Mouse (Mus musculus): ENCODE data around the gene Bfsp2. TPM values are rescaled to one million over a fixed set of nuclear protein-coding genes. Genes with fewer than 3 reads are reported as not detected.

Bfsp2 gene
- polyA plus RNA-seq, 1 experiment from 2014 or later, result 0.65 TPM

DNA sequence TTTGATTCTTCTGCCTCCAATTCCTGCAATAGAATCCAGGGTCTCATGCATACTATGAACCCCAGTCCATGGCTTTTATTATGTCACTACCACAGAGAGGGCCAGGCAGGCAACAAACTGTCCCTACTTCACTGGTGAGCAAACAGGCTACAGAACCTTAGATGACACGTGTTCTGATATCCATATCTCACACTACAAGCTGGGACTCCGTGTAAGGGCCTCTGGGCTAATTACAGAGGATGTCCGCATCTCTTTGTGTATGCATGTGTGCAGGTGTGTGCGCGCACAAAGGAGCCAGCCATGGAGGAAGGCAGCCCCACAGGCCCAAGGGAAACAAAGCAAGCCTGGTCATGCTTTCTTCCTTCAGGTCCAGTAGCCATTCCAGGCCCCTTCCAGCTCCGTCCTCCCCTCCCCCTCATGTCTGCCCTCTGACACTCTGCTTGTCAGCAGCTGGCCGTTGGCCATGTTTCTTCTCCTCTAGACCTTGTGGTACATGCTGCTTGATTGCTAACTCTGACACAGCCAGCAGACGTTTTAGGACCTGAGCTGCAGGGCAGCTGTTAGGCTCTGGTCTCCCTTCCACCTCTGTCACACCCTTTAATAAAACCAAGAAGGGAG lies 492 bp upstream of the Bfsp2 start:
- Histone ChIP-seq H3K9ac (no peak overlapping the region), H3K4me1 (replicated peaks) (peaks cover 14% of the 10 kb centered on the region), H3K36me3 (no peaks in the 10 kb centered on the region), H3K4me2 (no peak overlapping the region), H3K27me3 (no peaks in the 10 kb centered on the region), H3K27ac (no peak overlapping the region), H3K4me3 (replicated peaks) (no peak overlapping the region), H3K9me3 (replicated peaks) (no peaks in the 10 kb centered on the region)
- ATAC-seq (ENCODE audit: low read depth), result no peak
- no peak for DNase-seq
- WGBS (ENCODE audit: insufficient replicate concordance), result 52% methylated on average over 8 of the region's 8 CpGs

DNA sequence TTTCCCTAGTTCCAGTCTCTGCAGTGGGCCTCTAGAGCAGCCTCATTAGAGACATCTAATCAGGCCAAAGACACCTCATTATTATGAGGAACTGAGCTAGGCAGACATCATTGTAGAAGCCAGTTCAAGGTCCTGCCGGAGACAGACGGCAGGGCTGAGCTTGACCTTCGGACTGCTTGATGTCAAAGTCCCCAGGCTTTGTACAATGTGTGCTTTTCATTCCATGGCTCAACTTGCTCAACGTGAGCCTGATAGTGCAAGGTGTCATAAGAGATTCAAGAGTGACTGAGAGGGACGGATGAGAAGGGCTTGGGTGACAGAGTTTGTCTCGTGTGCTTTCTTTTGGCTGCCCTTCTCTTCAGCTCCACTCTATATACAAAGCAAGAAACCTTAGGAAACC lies 4.8 kb downstream of the Bfsp2 start:
- WGBS (ENCODE audit: insufficient replicate concordance), result 64% methylated on average over 6 of the region's 6 CpGs
- H3K4me2 ChIP-seq, result no peak overlapping the region
- no peak overlapping the region for H3K4me3 ChIP-seq (replicated peaks)
- ATAC-seq (ENCODE audit: low read depth) (peak; percentile 37), DNase-seq (no peak)
- no peaks in the 10 kb centered on the region for H3K36me3 ChIP-seq
- H3K4me1 ChIP-seq (replicated peaks), result peaks cover 17% of the 10 kb centered on the region; the same call in 1 of the 2 replicates
- no peak overlapping the region for H3K27ac ChIP-seq
- H3K9ac ChIP-seq, result no peak overlapping the region
- H3K27me3 ChIP-seq, result no peaks in the 10 kb centered on the region
- H3K9me3 ChIP-seq (replicated peaks), result no peaks in the 10 kb centered on the region

DNA sequence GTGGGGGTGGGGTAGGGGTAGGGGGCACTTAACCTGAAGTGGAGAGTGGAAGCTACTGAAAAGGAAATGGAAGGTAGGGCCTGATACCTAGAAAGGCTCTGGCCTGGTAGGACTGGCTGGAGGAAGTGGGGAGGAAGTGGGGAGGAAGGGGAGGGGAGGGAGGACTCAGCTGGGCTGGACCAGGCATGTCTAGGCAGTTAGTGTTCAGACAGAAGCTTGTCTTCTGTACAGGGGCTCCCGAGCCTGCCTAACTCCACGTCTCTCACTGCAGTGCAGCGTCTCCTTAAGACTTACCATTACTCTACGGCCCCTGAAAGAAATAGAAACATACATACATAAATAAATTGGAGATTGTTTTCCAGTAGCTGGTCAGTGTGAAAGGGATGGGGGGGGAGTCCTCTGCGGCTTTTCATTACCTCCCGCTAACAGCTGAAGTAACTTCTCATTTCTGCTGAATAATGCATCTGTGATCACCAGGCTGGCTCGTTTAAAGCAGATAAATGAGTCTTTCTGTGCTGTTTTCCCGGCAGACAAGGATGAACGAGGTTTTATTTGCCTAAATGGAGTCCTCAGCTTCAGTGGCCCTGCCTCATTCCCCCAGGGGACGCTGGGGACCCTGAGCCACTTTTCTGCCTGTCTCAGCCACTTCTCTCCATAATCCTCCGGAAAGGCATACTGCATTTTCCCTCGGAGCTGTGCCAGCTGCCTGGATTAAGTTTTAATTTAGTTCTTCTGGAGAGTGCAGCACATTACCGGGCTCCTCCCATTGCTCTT lies 6.1 kb downstream of the Bfsp2 start:
- Histone ChIP-seq H3K9ac (no peak overlapping the region), H3K4me1 (replicated peaks) (peaks cover 17% of the 10 kb centered on the region; the same call in 1 of the 2 replicates), H3K27ac (no peak overlapping the region), H3K4me2 (peak overlapping the region; percentile 30), H3K9me3 (replicated peaks) (no peaks in the 10 kb centered on the region), H3K4me3 (replicated peaks) (no peak overlapping the region), H3K27me3 (no peaks in the 10 kb centered on the region), H3K36me3 (no peaks in the 10 kb centered on the region)
- 11% methylated on average over 13 of the region's 13 CpGs for whole genome bisulfite sequencing (ENCODE audit: insufficient replicate concordance)
- DNase-seq (no peak), ATAC-seq (ENCODE audit: low read depth) (0 out of 2 replicates have a peak, but pooled peaks have one; percentile 37)

DNA sequence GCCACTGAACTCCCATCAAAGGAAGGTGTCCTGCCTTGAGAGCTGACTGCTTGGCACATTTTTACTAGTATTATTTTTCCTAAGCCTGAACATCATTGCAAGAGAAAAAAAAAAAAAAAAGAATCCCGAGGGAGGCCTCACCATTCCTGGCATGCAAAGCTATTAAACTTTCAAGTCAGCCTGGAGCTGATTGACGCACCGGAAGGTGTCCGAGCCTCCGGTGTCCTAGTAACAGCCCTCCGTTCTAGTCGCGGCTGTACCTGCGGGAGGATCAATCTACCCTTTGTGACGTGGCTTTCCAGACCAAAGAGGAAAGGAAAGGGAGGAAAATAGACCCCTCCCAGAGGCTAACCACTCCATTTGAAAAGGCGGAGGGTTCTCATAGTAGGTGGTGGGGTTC lies 8.4 kb downstream of the Bfsp2 start:
- H3K4me1 ChIP-seq (replicated peaks), result peaks cover 17% of the 10 kb centered on the region; the same call in 1 of the 2 replicates
- H3K9me3 ChIP-seq (replicated peaks), result no peaks in the 10 kb centered on the region
- no peak overlapping the region for H3K9ac ChIP-seq
- no peak overlapping the region for H3K27ac ChIP-seq
- DNase-seq (no peak), ATAC-seq (ENCODE audit: low read depth) (no peak)
- no peak overlapping the region for H3K4me3 ChIP-seq (replicated peaks)
- H3K4me2 ChIP-seq, result no peak overlapping the region
- 50% methylated on average over 11 of the region's 11 CpGs for WGBS (ENCODE audit: insufficient replicate concordance)
- no peaks in the 10 kb centered on the region for H3K27me3 ChIP-seq
- H3K36me3 ChIP-seq, result no peaks in the 10 kb centered on the region

DNA sequence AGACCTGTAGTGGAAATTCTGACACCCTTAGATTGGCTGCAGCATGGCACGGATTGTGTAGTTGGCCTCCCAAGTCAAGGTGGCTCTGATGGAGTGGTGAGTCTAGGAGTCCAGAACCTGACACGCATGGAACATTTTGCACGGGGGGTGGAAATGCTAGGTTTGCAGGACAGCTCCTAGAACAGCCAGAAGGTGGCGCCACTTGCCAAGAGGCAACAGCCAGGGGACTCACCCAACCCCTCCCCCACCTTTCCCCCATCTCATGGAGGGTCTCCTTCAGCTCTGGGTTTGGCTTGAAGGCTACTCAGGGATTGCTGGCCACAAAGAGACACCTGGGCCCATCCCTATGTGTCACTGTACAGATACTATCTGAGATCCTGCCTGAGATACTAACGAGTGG lies 10.7 kb downstream of the Bfsp2 start:
- no peaks in the 10 kb centered on the region for H3K36me3 ChIP-seq
- no peaks in the 10 kb centered on the region for H3K9me3 ChIP-seq (replicated peaks)
- H3K27ac ChIP-seq, result no peak overlapping the region
- WGBS (ENCODE audit: insufficient replicate concordance), result 49% methylated on average over 5 of the region's 5 CpGs
- H3K4me2 ChIP-seq, result no peak overlapping the region
- ATAC-seq (ENCODE audit: low read depth) (no peak), DNase-seq (no peak)
- H3K4me3 ChIP-seq (replicated peaks), result no peak overlapping the region
- peaks cover 14% of the 10 kb centered on the region; the same call in 1 of the 2 replicates for H3K4me1 ChIP-seq (replicated peaks)
- no peak overlapping the region for H3K9ac ChIP-seq
- H3K27me3 ChIP-seq, result no peaks in the 10 kb centered on the region

DNA sequence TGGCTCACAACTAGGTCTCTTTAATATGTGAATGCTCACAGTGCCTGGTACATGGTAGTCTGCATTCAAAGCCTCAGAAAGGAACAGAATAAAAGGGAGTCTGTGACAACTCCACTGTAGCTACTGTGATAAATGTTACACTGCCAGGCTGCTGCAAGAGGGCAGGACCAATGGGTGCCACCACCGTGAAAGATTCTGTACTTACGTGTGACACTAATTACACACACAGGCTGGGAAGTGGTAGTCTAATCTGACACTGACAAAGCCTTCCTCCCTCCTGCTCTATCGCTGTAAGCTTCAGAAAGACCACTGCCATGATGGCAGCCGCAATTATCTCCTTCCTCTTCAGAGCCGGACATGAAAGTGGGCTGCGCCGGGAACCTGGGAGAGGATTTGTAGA lies 11.3 kb downstream of the Bfsp2 start:
- WGBS (ENCODE audit: insufficient replicate concordance), result 52% methylated on average over 7 of the region's 7 CpGs

DNA sequence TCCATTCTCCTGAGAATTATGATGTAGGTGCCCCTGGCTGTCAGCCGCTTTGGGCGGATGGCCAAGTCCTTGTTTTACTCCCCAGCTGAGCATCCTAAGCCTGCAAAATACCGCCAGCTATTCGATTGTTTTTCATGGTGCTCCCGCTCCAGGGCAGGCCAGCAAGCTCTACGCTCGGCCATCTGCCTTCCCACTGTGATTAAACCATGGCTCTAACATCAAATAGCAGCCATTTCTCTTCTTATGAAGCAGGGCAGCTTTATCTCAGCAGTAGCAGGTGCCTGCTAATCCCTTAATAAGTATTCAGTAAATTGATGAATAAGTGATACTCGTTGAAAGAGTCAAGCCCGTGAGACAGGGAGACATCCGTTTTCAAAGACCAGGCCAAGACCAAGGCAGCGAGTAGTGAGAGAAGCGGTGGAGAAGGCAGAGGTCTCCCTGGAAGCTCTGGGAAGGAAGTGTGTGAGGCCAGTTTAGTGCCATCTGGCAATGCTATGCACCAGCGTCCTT lies 14.5 kb downstream of the Bfsp2 start:
- DNase-seq (no peak), ATAC-seq (ENCODE audit: low read depth) (no peak)
- Histone ChIP-seq H3K4me2 (no peak overlapping the region), H3K27ac (no peak overlapping the region), H3K27me3 (no peaks in the 10 kb centered on the region), H3K9me3 (replicated peaks) (no peaks in the 10 kb centered on the region), H3K4me3 (replicated peaks) (no peak overlapping the region), H3K4me1 (replicated peaks) (no peaks in the 10 kb centered on the region), H3K36me3 (no peaks in the 10 kb centered on the region), H3K9ac (no peak overlapping the region)
- WGBS (ENCODE audit: insufficient replicate concordance), result 64% methylated on average over 13 of the region's 13 CpGs

More for the DNA sequence above, 11.3 kb downstream of the Bfsp2 start:
- Histone ChIP-seq H3K4me2 (no peak overlapping the region), H3K36me3 (no peaks in the 10 kb centered on the region), H3K9me3 (replicated peaks) (no peaks in the 10 kb centered on the region), H3K4me1 (replicated peaks) (peaks cover 8% of the 10 kb centered on the region; the same call in 1 of the 2 replicates), H3K27ac (no peak overlapping the region), H3K9ac (no peak overlapping the region), H3K4me3 (replicated peaks) (no peak overlapping the region), H3K27me3 (no peaks in the 10 kb centered on the region)
- DNase-seq (no peak), ATAC-seq (ENCODE audit: low read depth) (no peak)

DNA sequence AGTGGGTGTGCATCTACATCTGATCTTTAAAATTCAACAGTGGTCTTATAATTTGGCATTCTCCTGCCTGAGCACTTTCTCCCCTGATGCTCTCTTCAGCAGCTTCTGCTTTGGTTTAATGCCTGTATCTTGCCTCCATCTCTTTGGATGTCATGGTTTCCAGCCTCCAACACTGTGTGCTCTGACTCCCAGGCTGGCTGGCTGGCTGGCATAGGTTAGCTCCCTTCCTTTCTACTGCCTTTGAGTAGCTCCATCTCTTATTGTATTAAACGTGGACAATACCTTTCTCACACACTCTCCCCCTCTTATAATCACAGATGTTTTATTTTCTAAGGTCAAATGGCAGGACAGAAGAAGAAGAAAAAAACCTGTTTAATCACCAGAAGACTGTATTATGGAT lies 14.9 kb downstream of the Bfsp2 start:
- Histone ChIP-seq H3K27me3 (no peaks in the 10 kb centered on the region), H3K36me3 (no peaks in the 10 kb centered on the region), H3K9ac (no peak overlapping the region), H3K4me1 (replicated peaks) (no peaks in the 10 kb centered on the region), H3K4me2 (no peak overlapping the region), H3K9me3 (replicated peaks) (no peaks in the 10 kb centered on the region), H3K27ac (no peak overlapping the region), H3K4me3 (replicated peaks) (no peak overlapping the region)
- DNase-seq, result no peak
- no peak for ATAC-seq (ENCODE audit: low read depth)
- WGBS (ENCODE audit: insufficient replicate concordance), result 43% methylated on average over 1 of the region's 1 CpGs

DNA sequence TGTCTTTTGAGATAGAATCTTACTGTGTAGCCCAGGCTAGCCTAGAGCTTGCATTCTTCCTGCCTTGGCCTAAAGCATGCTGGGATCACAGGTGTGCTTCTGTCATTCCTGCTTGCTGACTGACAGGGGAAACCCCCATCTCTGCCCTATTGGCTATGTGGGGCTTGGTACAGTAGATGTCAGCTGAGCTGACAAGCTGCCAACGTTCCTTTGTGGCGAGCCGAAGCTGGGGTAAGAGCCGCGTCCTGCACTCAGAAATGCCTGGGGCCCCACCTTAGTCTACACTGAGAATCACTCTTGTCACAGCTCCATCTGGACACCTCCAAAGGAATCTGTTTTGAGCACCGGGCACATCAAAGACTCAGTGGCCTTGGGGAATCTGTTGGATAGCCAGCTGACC lies 16.4 kb downstream of the Bfsp2 start:
- DNase-seq, result no peak
- Histone ChIP-seq H3K9me3 (replicated peaks) (no peaks in the 10 kb centered on the region), H3K9ac (no peak overlapping the region), H3K27me3 (no peaks in the 10 kb centered on the region), H3K4me3 (replicated peaks) (no peak overlapping the region), H3K4me2 (no peak overlapping the region), H3K27ac (no peak overlapping the region), H3K36me3 (no peaks in the 10 kb centered on the region), H3K4me1 (replicated peaks) (no peaks in the 10 kb centered on the region)
- no peak for ATAC-seq (ENCODE audit: low read depth)
- WGBS (ENCODE audit: insufficient replicate concordance), result 74% methylated on average over 6 of the region's 6 CpGs

DNA sequence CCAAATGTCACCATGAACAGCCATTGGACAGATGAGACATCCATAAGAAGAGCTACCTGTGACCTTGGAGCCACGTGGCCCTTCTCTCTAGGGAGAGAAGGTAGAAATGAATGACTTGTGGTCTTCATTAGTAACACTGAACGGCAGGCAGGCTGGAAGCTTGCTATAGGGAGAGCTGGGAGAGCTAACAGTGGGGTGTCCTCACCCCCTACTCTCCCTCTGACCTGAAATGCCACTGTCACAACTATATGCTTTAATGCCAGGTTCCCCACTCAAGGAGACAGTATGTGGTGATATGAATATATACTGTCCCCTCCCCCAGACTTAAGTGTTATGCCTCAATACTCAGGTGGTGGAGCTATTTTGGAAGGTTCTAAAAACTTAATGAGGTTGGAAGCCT lies 20.4 kb downstream of the Bfsp2 start:
- WGBS (ENCODE audit: insufficient replicate concordance), result 37% methylated on average over 2 of the region's 2 CpGs
- Histone ChIP-seq H3K9ac (no peak overlapping the region), H3K9me3 (replicated peaks) (no peaks in the 10 kb centered on the region), H3K4me1 (replicated peaks) (no peaks in the 10 kb centered on the region), H3K27ac (no peak overlapping the region), H3K4me3 (replicated peaks) (no peak overlapping the region), H3K4me2 (no peak overlapping the region), H3K27me3 (no peaks in the 10 kb centered on the region), H3K36me3 (no peaks in the 10 kb centered on the region)
- no peak for DNase-seq
- no peak for ATAC-seq (ENCODE audit: low read depth)

DNA sequence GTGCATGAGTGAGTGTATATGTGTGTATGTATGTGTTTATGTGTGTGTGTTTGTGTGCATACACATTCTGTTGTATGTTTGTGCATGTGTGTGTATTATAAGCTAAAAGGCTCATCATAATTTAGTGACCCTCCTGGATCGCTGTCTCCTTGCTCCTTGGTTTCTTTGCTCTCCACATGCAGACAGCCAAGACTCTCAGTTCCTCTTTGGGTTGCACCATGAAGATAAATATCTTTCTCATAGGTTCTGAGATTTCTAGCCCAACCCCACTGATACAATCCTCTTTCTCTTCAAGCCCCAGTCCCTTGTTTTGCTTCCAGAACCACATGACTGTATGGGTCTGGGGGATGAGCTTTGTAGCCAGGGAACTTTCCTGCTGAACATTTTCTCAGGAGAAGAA lies 20.9 kb downstream of the Bfsp2 start:
- no peaks in the 10 kb centered on the region for H3K27me3 ChIP-seq
- no peaks in the 10 kb centered on the region for H3K9me3 ChIP-seq (replicated peaks)
- H3K4me1 ChIP-seq (replicated peaks), result no peaks in the 10 kb centered on the region
- no peak overlapping the region for H3K9ac ChIP-seq
- DNase-seq, result no peak
- no peaks in the 10 kb centered on the region for H3K36me3 ChIP-seq
- WGBS (ENCODE audit: insufficient replicate concordance), result 63% methylated on average over 1 of the region's 1 CpGs
- no peak overlapping the region for H3K4me3 ChIP-seq (replicated peaks)
- no peak overlapping the region for H3K27ac ChIP-seq
- no peak overlapping the region for H3K4me2 ChIP-seq
- ATAC-seq (ENCODE audit: low read depth), result no peak

DNA sequence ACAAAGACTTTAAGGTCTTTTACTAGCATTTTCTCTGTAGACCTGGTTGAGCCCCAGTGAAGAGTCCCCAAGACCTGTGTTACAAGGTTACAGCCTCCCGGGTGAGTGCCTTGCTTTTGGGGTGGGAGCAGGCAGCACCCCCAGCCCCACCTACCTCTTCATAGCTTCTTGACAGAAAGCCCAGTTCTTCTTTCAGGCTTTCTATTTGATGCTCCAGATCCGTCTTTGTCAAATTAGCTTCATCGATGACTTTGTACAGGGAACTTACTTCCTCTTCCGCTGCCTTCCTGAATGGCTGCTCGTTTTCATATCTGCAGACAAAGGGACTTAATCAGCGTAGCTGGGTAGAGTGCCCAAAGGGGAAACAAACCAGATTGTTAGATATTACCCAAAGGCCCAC lies 30.6 kb downstream of the Bfsp2 start:
- no peak overlapping the region for H3K27ac ChIP-seq
- H3K4me2 ChIP-seq, result no peak overlapping the region
- ATAC-seq (ENCODE audit: low read depth) (no peak), DNase-seq (no peak)
- H3K36me3 ChIP-seq, result no peaks in the 10 kb centered on the region
- no peaks in the 10 kb centered on the region for H3K4me1 ChIP-seq (replicated peaks)
- no peak overlapping the region for H3K9ac ChIP-seq
- 37% methylated on average over 6 of the region's 6 CpGs for WGBS (ENCODE audit: insufficient replicate concordance)
- no peak overlapping the region for H3K4me3 ChIP-seq (replicated peaks)
- H3K9me3 ChIP-seq (replicated peaks), result no peaks in the 10 kb centered on the region
- no peaks in the 10 kb centered on the region for H3K27me3 ChIP-seq
